Mouse (Mus musculus): ENCODE results near the gene Dnali1. TPM values are rescaled to one million over a fixed set of nuclear protein-coding genes. Genes with fewer than 3 reads are reported as not detected.

Gene Dnali1
- polyA plus RNA-seq (2016; fragmentation: Nextera tagmentation; extraction: Ambion mirVana) = 0.32 and 0.56 TPM in 2 replicates

GRCm38 (mm10) chr4:125065517-125066307 is at the start of gene Dnali1:
TSS of gene Dnali1 (minus strand) at chr4:125065703.
- peak within 1 kb of the TSS; percentile 86 for H3K27ac ChIP-seq (replicated peaks)
- H3K36me3 ChIP-seq = peaks cover 28% of the 10 kb centered on the region
- peaks cover 24% of the 10 kb centered on the region for H3K4me1 ChIP-seq
- 4% methylated on average over 26 of the region's 26 CpGs for WGBS
- peak within 1 kb of the TSS; percentile 98 for H3K4me3 ChIP-seq
- DNase-seq (ENCODE audit: low spot score) = peak; percentile 71
- no peaks in the 10 kb centered on the region for H3K9me3 ChIP-seq (replicated peaks)
- no peaks in the 10 kb centered on the region for H3K27me3 ChIP-seq (ENCODE audit: low read depth, poor library complexity, severe bottlenecking)

- Histone ChIP-seq H3K36me3 (peaks cover 24% of the 10 kb centered on the region), H3K27me3 (ENCODE audit: low read depth, poor library complexity, severe bottlenecking) (0 out of 2 replicates have a peak, but pooled peaks cover 6% of the 10 kb centered on the region), H3K9me3 (replicated peaks) (no peaks in the 10 kb centered on the region), H3K4me3 (no peak overlapping the region), H3K4me1 (peaks cover 24% of the 10 kb centered on the region), H3K27ac (replicated peaks) (peak overlapping the region; percentile 52)
- WGBS = 78% methylated on average over 4 of the region's 4 CpGs
- DNase-seq (ENCODE audit: low spot score) = no peak
These were observed 49.6 kb upstream of the Dnali1 start for GRCm38 (mm10) chr4:125115081-125115480.

DNA sequence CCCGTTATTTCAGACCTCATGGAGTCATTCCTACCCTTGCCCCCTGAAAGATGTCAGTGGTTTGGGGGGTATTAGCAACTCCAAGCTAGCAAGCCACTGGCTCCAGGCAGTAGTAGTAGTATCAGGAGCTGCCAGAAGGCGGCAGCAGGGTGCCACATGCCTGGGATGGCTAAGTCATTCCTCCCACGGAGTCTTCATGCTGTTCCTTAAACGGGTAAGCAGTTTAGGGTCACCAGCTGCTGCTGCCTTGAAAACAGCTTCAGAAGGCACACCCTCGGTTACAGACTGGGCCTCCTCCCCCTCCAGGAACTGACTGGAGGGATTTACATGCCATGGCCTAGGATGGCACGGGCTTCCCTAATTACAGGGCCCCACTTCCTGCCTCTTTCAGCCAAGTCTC is 49.1 kb upstream of the Dnali1 start:
- H3K4me3 ChIP-seq = no peak overlapping the region
- H3K4me1 ChIP-seq = peaks cover 24% of the 10 kb centered on the region
- 0 out of 2 replicates have a peak, but pooled peaks cover 5% of the 10 kb centered on the region for H3K27me3 ChIP-seq (ENCODE audit: low read depth, poor library complexity, severe bottlenecking)
- DNase-seq (ENCODE audit: low spot score) = peak; percentile 72
- no peaks in the 10 kb centered on the region for H3K9me3 ChIP-seq (replicated peaks)
- WGBS = 11% methylated on average over 6 of the region's 6 CpGs
- peak overlapping the region; percentile 52 for H3K27ac ChIP-seq (replicated peaks)
- H3K36me3 ChIP-seq = peaks cover 26% of the 10 kb centered on the region

- WGBS = 95% methylated on average over 9 of the region's 9 CpGs
- Histone ChIP-seq H3K9me3 (replicated peaks) (no peaks in the 10 kb centered on the region), H3K36me3 (peaks cover 81% of the 10 kb centered on the region), H3K4me1 (peaks cover 4% of the 10 kb centered on the region; the same call in 1 of the 2 replicates), H3K27ac (replicated peaks) (no peak overlapping the region), H3K27me3 (ENCODE audit: low read depth, poor library complexity, severe bottlenecking) (no peaks in the 10 kb centered on the region), H3K4me3 (no peak overlapping the region)
- DNase-seq (ENCODE audit: low spot score) = no peak
These were observed 39.9 kb upstream of the Dnali1 start for GRCm38 (mm10) chr4:125105354-125105753.

GRCm38 (mm10) chr4:125101334-125101733 is 35.8 kb upstream of the Dnali1 start:
- Histone ChIP-seq H3K4me1 (peaks cover 2% of the 10 kb centered on the region; the same call in 1 of the 2 replicates), H3K27ac (replicated peaks) (no peak overlapping the region), H3K4me3 (no peak overlapping the region), H3K27me3 (ENCODE audit: low read depth, poor library complexity, severe bottlenecking) (no peaks in the 10 kb centered on the region), H3K9me3 (replicated peaks) (no peaks in the 10 kb centered on the region), H3K36me3 (peaks cover 54% of the 10 kb centered on the region)
- WGBS = 72% methylated on average over 13 of the region's 13 CpGs
- DNase-seq (ENCODE audit: low spot score) = no peak

DNA sequence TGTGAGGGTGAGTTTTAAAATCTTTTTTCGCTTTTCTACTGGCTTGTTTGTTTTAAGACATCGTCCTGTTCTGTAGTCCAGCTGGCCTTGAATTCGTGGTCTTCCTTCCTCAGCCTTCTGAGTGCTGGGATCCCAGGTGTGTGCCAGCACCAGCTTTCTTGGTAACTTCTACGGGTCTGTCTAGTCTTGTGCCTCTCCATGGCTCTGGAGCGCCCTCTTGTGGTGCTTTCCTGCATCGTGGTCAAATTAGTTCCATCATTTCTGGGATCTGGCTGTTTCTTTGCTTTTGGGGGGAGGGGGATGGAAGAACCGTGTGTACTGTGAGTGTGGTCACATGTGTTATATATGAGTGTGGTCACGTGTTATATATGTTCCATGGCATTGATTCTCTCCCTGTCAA is 34.0 kb upstream of the Dnali1 start:
- no peak overlapping the region for H3K27ac ChIP-seq (replicated peaks)
- WGBS = 11% methylated on average over 8 of the region's 8 CpGs
- peak; percentile 83 for DNase-seq (ENCODE audit: low spot score)
- no peaks in the 10 kb centered on the region for H3K9me3 ChIP-seq (replicated peaks)
- no peak overlapping the region for H3K4me3 ChIP-seq
- H3K27me3 ChIP-seq (ENCODE audit: low read depth, poor library complexity, severe bottlenecking) = no peaks in the 10 kb centered on the region
- peaks cover 48% of the 10 kb centered on the region for H3K36me3 ChIP-seq
- H3K4me1 ChIP-seq = no peaks in the 10 kb centered on the region

GRCm38 (mm10) chr4:125097412-125097811 is 31.9 kb upstream of the Dnali1 start:
- peaks cover 47% of the 10 kb centered on the region for H3K36me3 ChIP-seq
- WGBS = 88% methylated on average over 4 of the region's 4 CpGs
- no peak for DNase-seq (ENCODE audit: low spot score)
- no peaks in the 10 kb centered on the region for H3K27me3 ChIP-seq (ENCODE audit: low read depth, poor library complexity, severe bottlenecking)
- H3K27ac ChIP-seq (replicated peaks) = no peak overlapping the region
- no peak overlapping the region for H3K4me3 ChIP-seq
- H3K4me1 ChIP-seq = no peaks in the 10 kb centered on the region
- H3K9me3 ChIP-seq (replicated peaks) = no peaks in the 10 kb centered on the region

DNA sequence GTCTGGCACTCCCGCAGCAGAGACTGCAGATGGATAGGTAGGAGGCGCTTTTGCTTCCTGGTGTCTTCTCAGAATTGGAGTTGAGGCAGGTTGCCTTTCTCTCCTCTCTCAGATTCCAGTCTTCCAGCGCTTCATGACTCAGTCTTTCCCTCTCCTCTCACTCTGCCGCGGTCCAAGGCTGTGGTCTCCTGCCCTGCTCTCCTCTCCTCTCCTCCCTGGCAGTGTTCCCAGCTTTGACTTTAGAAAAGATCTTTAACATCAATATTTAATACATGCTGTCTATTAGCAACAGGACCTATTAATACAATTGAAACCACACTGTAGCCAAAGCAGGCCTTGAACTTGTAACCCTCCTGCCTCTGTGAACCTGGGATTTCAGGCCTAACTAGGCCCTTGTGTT is 30.6 kb upstream of the Dnali1 start:
- Histone ChIP-seq H3K4me1 (no peaks in the 10 kb centered on the region), H3K27me3 (ENCODE audit: low read depth, poor library complexity, severe bottlenecking) (no peaks in the 10 kb centered on the region), H3K4me3 (no peak overlapping the region), H3K36me3 (peaks cover 49% of the 10 kb centered on the region), H3K9me3 (replicated peaks) (0 out of 2 replicates have a peak, but pooled peaks cover 3% of the 10 kb centered on the region), H3K27ac (replicated peaks) (no peak overlapping the region)
- no peak for DNase-seq (ENCODE audit: low spot score)
- WGBS = 95% methylated on average over 5 of the region's 5 CpGs

GRCm38 (mm10) chr4:125093031-125093430 is 27.5 kb upstream of the Dnali1 start:
- peaks cover 76% of the 10 kb centered on the region for H3K36me3 ChIP-seq
- H3K4me3 ChIP-seq = no peak overlapping the region
- no peaks in the 10 kb centered on the region for H3K27me3 ChIP-seq (ENCODE audit: low read depth, poor library complexity, severe bottlenecking)
- H3K4me1 ChIP-seq = no peaks in the 10 kb centered on the region
- DNase-seq (ENCODE audit: low spot score) = no peak
- H3K27ac ChIP-seq (replicated peaks) = no peak overlapping the region
- 90% methylated on average over 5 of the region's 5 CpGs for WGBS
- 0 out of 2 replicates have a peak, but pooled peaks cover 3% of the 10 kb centered on the region for H3K9me3 ChIP-seq (replicated peaks)

DNA sequence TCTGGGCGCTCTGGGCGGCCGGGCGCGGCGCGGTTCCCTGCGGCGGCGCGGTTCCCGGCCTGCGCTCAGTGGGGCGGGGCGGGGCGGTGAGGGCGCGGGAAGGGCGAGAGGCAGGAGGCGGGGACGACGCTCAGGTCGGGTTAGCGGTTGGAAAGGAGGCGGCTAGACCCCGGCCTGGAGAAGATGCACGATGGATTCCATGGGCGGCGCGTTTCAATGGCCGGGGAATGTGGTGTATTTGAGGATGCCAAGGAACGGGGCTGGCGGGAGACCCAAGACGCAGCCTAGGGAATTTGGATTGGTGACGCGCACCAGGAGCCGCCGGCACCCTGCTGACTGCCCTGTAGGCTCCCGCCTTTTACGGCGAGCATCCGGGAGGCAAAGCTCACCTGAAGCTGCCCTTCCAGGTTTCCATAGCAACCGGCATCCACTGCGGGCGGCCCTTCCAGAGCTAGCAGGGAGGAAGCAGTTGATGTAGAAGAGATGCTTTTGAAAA is 19.9 kb upstream of the Dnali1 start:
- H3K9me3 ChIP-seq (replicated peaks) = no peaks in the 10 kb centered on the region
- H3K27me3 ChIP-seq (ENCODE audit: low read depth, poor library complexity, severe bottlenecking) = no peaks in the 10 kb centered on the region
- DNase-seq (ENCODE audit: low spot score) = no peak
- WGBS = under 1% methylated on average over 45 of the region's 45 CpGs
- peaks cover 54% of the 10 kb centered on the region for H3K36me3 ChIP-seq
- peaks cover 30% of the 10 kb centered on the region for H3K4me1 ChIP-seq
- H3K4me3 ChIP-seq = peak overlapping the region; percentile 93
- peak overlapping the region; percentile 99 for H3K27ac ChIP-seq (replicated peaks)

- 1% methylated on average over 63 of the region's 63 CpGs for WGBS
- Histone ChIP-seq H3K36me3 (peaks cover 47% of the 10 kb centered on the region), H3K9me3 (replicated peaks) (no peaks in the 10 kb centered on the region), H3K4me1 (peaks cover 30% of the 10 kb centered on the region), H3K27me3 (ENCODE audit: low read depth, poor library complexity, severe bottlenecking) (no peaks in the 10 kb centered on the region), H3K4me3 (peak within 1 kb of the TSS; percentile 93), H3K27ac (replicated peaks) (peak within 1 kb of the TSS; percentile 99)
- DNase-seq (ENCODE audit: low spot score) = peak; percentile 93
These were observed 19.2 kb upstream of the Dnali1 start, which contains the start of gene Meaf6 for GRCm38 (mm10) chr4:125084403-125085345. TSS of gene Meaf6 (plus strand) at chr4:125085134.

- WGBS = 92% methylated on average over 2 of the region's 2 CpGs
- peaks cover 71% of the 10 kb centered on the region for H3K36me3 ChIP-seq
- DNase-seq (ENCODE audit: low spot score) = no peak
- no peak overlapping the region for H3K27ac ChIP-seq (replicated peaks)
- no peak overlapping the region for H3K4me3 ChIP-seq
- no peaks in the 10 kb centered on the region for H3K27me3 ChIP-seq (ENCODE audit: low read depth, poor library complexity, severe bottlenecking)
- H3K9me3 ChIP-seq (replicated peaks) = no peaks in the 10 kb centered on the region
- peaks cover 6% of the 10 kb centered on the region for H3K4me1 ChIP-seq
These were observed 13.2 kb upstream of the Dnali1 start for GRCm38 (mm10) chr4:125078698-125079097.

All from midbrain, embryonic 10.5 days (tissue).